ENCODE assay signal across 8 mouse cellular contexts in the genomic region with DNA sequence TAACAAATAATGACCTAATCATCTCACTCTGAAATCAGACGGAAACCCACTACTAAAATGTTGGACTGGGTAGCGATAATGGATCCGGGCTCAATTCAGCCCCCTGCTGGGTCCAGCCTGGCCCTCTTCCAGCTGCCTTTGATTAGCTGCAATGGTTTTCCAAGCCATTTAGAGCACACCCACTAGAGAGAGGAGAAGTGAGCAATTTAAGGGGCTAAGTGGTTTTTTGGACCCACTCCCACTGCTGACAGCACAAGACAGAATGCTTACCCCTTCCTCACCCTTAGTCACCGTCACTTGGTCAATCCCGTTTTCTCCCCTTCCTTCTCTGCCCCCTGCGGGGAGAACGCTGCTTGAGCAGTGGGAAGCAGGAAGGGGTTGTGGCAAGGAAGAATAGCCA. TPM values are rescaled to one million over a fixed set of nuclear protein-coding genes. Genes with fewer than 3 reads are reported as not detected.
DNase-seq lines count a peak whose midpoint lies in the region; ATAC-seq lines count a peak whose summit lies in the region.

No protein-coding gene starts in this region.

- peaks cover 17% of the 10 kb centered on the region for H3K4me1 ChIP-seq in heart, embryonic 10.5 days
- peaks cover 26% of the 10 kb centered on the region for H3K4me1 ChIP-seq in embryonic facial prominence, embryonic 15.5 days
- peaks cover 31% of the 10 kb centered on the region for H3K4me1 ChIP-seq in limb, embryonic 13.5 days

- no peaks in the 10 kb centered on the region for H3K36me3 ChIP-seq in heart, embryonic 10.5 days
- H3K36me3 ChIP-seq in embryonic facial prominence, embryonic 15.5 days, result no peaks in the 10 kb centered on the region
- H3K36me3 ChIP-seq in limb, embryonic 13.5 days, result no peaks in the 10 kb centered on the region

- WGBS in heart, embryonic 10.5 days, result 4% methylated on average over 7 of the region's 7 CpGs
- WGBS in embryonic facial prominence, embryonic 15.5 days, result under 1% methylated on average over 7 of the region's 7 CpGs
- 2% methylated on average over 7 of the region's 7 CpGs for WGBS in limb, embryonic 13.5 days

- H3K9ac ChIP-seq in embryonic facial prominence, embryonic 15.5 days, result no peak overlapping the region
- H3K9ac ChIP-seq in limb, embryonic 13.5 days, result no peak overlapping the region

- H3K9me3 ChIP-seq in heart, embryonic 10.5 days, result no peaks in the 10 kb centered on the region
- H3K9me3 ChIP-seq in embryonic facial prominence, embryonic 15.5 days (replicated peaks), result no peaks in the 10 kb centered on the region
- H3K9me3 ChIP-seq in limb, embryonic 13.5 days, result no peaks in the 10 kb centered on the region

- peak overlapping the region; percentile 37 for H3K4me2 ChIP-seq in embryonic facial prominence, embryonic 15.5 days (replicated peaks)
- H3K4me2 ChIP-seq in limb, embryonic 13.5 days (replicated peaks), result peak overlapping the region; percentile 57

- H3K27ac ChIP-seq in heart, embryonic 10.5 days, result no peak overlapping the region
- no peak overlapping the region for H3K27ac ChIP-seq in embryonic facial prominence, embryonic 15.5 days (replicated peaks)
- H3K27ac ChIP-seq in limb, embryonic 13.5 days, result no peak overlapping the region

- H3K4me3 ChIP-seq in heart, embryonic 10.5 days, result peak overlapping the region; percentile 34
- peak overlapping the region; percentile 16 for H3K4me3 ChIP-seq in embryonic facial prominence, embryonic 15.5 days (replicated peaks)
- peak overlapping the region; percentile 21; the same call in 1 of the 2 replicates for H3K4me3 ChIP-seq in limb, embryonic 13.5 days

- ATAC-seq in embryonic facial prominence, embryonic 15.5 days (ENCODE audit: insufficient number of reproducible peaks, low FRiP score, low TSS enrichment, low read depth), result no peak
- ATAC-seq in limb, embryonic 13.5 days (ENCODE audit: low FRiP score, low read depth), result peak; percentile 24; the same call in 1 of the 2 replicates

- peaks cover 15% of the 10 kb centered on the region; the same call in 1 of the 2 replicates for H3K27me3 ChIP-seq in heart, embryonic 10.5 days (ENCODE audit: insufficient read depth, poor library complexity, severe bottlenecking)
- no peaks in the 10 kb centered on the region for H3K27me3 ChIP-seq in embryonic facial prominence, embryonic 15.5 days
- peaks cover 14% of the 10 kb centered on the region; the same call in 1 of the 2 replicates for H3K27me3 ChIP-seq in limb, embryonic 13.5 days

- DNase-seq in heart, embryonic 10.5 days (ENCODE audit: low spot score), result no peak
- DNase-seq in heart, adult 11 months, result no peak
- DNase-seq in ES-CJ7 (ENCODE audit: low read depth, low spot score), result peak; percentile 24
- no peak for DNase-seq in thymus, postnatal 14 days
- DNase-seq in right cerebral cortex, postnatal 25 days, result no peak
- no peak for DNase-seq in lung, postnatal 4 days

RNA-seq across cellular contexts. Expression of gene Abr, which starts 24.9 kb away (rescaled TPM):
- polyA plus RNA-seq in heart, embryonic 10.5 days (2016; fragmentation: Nextera tagmentation; extraction: Ambion mirVana), result 32.8 and 33.7 TPM in 2 replicates
- 41.1 and 42.6 TPM in 2 replicates for polyA plus RNA-seq in embryonic facial prominence, embryonic 15.5 days (2015; fragmentation: Nextera tagmentation; extraction: Ambion mirVana)
- polyA plus RNA-seq in limb, embryonic 13.5 days (2015; fragmentation: Nextera tagmentation; extraction: Ambion mirVana), result 37.5 and 38.0 TPM in 2 replicates

RNA-seq across cellular contexts. Expression of gene Bhlha9, which starts 25.2 kb away (rescaled TPM):
- 0.31 and 2.1 TPM in 2 replicates for polyA plus RNA-seq in heart, embryonic 10.5 days (2016; fragmentation: Nextera tagmentation; extraction: Ambion mirVana)
- polyA plus RNA-seq in embryonic facial prominence, embryonic 15.5 days (2015; fragmentation: Nextera tagmentation; extraction: Ambion mirVana), result 0.36 and 0.46 TPM in 2 replicates
- 5.0 and 6.5 TPM in 2 replicates for polyA plus RNA-seq in limb, embryonic 13.5 days (2015; fragmentation: Nextera tagmentation; extraction: Ambion mirVana)

RNA-seq across cellular contexts. Expression of gene Trarg1, which starts 32.5 kb away (rescaled TPM):
- 0.04 TPM in 1 of 2 replicates, not detected in the other for polyA plus RNA-seq in heart, embryonic 10.5 days (2016; fragmentation: Nextera tagmentation; extraction: Ambion mirVana)
- polyA plus RNA-seq in embryonic facial prominence, embryonic 15.5 days (2015; fragmentation: Nextera tagmentation; extraction: Ambion mirVana), result 1.3 and 1.5 TPM in 2 replicates
- polyA plus RNA-seq in limb, embryonic 13.5 days (2015; fragmentation: Nextera tagmentation; extraction: Ambion mirVana), result 0.32 and 0.37 TPM in 2 replicates
